Mouse (Mus musculus): ENCODE measurements around the gene Hdac4.
A peak's percentile ranks its signal among the peaks of the same experiment; 100 is the strongest.

The Hdac4 gene

DNA sequence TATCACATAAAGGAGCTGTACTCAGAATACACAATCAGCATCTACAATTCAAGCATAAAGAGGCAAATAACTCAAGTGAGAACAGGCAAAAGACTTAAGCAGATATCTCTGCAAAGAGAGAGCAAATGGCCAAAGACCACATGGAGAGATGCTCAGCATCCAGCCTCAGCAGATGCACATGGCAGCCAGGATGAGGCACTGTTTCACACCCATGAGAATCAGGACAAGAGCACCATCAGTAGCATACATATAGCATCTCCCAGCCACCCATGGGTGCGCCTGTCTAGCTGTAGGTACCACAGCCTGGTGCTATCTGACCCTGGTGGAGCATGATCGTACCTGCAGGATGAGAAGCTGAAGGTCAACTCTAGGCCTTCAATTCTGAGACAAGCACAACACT, 110.8 kb downstream of the Hdac4 start:
- DNase-seq (ENCODE audit: low read depth, low spot score): no peak
- Histone ChIP-seq H3K27me3 (ENCODE audit: control insufficient read depth, insufficient read depth, low read length, poor library complexity, severe bottlenecking) (no peaks in the 10 kb centered on the region), H3K36me3 (ENCODE audit: control insufficient read depth, insufficient read depth, low read length, poor library complexity, severe bottlenecking) (no peaks in the 10 kb centered on the region)

DNA sequence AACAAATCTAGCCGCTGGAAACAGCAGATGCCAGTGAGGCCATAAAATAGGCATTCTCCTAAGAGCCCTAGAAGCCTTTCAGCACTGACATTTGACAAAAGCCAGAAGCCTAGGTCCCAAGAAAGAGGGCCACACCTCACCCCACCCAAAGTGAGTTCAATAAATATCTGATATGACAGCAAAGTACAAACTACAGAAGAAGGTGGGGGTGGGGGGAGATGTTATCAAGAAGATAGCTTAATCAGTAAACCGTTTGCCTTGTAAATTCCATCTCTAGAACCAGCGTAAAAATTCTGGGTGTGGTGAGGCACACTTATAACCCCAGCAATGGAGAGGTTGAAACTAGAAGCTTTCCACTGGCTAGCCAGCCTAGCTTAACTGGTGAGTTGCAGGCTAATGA, 111.5 kb downstream of the Hdac4 start:
- DNase-seq (ENCODE audit: low read depth, low spot score): no peak
- Histone ChIP-seq H3K27me3 (ENCODE audit: control insufficient read depth, insufficient read depth, low read length, poor library complexity, severe bottlenecking) (no peaks in the 10 kb centered on the region), H3K36me3 (ENCODE audit: control insufficient read depth, insufficient read depth, low read length, poor library complexity, severe bottlenecking) (no peaks in the 10 kb centered on the region)

DNA sequence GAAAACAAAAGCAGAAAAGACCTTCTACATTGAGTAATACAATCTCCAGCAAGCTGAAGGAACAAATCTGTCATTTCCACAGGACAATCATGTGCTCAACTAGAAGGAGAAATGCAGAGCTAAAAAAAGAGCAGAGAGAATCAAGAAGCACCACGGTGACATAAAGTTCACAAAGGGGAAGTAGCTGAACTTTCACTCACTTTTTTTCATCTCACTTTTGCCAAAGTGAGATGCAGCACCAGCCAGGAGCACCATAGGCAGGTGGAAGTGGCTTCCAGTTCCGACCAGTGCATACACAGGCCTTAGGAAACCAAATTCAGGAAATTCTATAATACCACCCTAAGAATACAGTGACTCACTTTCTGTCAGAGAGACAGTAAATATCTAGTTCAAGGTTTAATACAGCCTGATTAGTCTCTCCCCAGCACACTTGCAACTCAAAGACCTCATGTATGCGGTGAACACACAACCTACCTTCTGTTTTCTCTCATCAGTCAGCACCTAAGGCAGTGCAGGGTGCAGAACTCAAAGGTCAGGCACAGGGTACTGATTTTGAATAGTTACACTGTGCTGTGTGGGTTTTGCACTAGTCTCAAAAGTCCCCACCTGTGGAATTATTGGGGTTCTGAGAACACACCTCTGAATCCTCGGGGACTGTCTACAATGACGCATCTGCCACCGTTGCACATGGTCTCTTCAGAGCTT, 112.5 kb downstream of the Hdac4 start:
- peak; percentile 58 for DNase-seq (ENCODE audit: low read depth, low spot score)
- no peaks in the 10 kb centered on the region for H3K27me3 ChIP-seq (ENCODE audit: control insufficient read depth, insufficient read depth, low read length, poor library complexity, severe bottlenecking)
- no peaks in the 10 kb centered on the region for H3K36me3 ChIP-seq (ENCODE audit: control insufficient read depth, insufficient read depth, low read length, poor library complexity, severe bottlenecking)

DNA sequence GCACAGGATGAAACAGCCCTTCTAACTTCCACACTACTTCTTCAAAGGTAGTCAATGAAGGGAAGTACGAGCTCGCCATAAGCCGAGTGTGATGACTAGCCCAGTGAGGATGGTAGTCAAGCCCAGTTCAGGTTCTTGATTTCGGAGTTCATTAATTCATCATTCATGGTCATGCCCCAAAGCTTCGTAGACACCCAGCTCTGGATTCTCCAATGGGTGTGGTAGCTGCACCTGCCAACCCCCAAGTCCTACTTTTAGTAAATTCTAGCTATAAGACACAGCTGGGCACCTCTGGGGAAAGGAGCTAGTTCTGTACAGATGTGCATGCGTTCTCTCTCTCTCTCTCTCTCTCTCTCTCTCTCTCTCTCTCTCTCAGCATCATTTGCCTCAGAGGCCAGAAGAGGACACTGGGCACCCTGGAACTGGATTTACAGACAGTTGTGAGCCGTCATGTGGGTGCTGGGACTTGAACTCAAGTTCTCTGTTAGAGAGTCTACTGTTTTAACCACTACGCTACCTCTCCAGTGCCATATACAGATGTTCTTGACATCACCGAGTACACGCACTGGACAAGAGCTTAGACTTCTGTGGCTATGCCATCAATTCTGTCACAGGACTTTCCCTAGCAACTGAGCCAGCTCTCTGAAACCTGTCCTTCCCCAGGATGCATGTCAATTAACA, 113.2 kb downstream of the Hdac4 start:
- no peak for DNase-seq (ENCODE audit: low read depth, low spot score)

DNA sequence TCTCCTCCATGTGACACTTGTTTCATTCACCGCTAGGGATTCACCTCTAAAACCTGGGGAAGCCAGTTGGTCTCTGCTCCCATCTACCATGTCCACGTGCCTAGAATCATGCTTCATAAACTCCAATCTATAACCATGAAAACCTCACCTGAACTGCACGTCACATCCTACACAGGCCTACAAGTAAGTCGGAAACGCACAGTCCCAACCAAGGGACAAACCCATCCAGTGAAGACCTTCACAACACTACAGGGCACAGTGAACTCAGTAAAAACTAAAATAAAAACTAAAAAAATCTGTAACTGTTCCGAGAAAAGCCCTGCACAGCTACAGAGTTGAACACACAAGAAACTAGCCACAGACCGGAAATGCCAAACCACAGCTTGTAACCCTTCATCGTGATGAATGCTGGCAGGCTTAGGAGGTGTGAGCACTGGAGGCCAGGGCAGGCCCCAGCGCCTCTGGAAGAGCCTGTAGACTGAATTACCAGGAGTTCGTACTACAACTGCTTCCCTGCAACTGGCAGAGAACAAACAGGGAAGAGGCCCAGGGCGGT, 115.4 kb downstream of the Hdac4 start:
- Histone ChIP-seq H3K27me3 (ENCODE audit: control insufficient read depth, insufficient read depth, low read length, poor library complexity, severe bottlenecking) (no peaks in the 10 kb centered on the region), H3K36me3 (ENCODE audit: control insufficient read depth, insufficient read depth, low read length, poor library complexity, severe bottlenecking) (no peaks in the 10 kb centered on the region)
- DNase-seq (ENCODE audit: low read depth, low spot score): peak; percentile 70

More for the DNA sequence above, 113.2 kb downstream of the Hdac4 start:
- Histone ChIP-seq H3K27me3 (ENCODE audit: control insufficient read depth, insufficient read depth, low read length, poor library complexity, severe bottlenecking) (no peaks in the 10 kb centered on the region), H3K36me3 (ENCODE audit: control insufficient read depth, insufficient read depth, low read length, poor library complexity, severe bottlenecking) (no peaks in the 10 kb centered on the region)

DNA sequence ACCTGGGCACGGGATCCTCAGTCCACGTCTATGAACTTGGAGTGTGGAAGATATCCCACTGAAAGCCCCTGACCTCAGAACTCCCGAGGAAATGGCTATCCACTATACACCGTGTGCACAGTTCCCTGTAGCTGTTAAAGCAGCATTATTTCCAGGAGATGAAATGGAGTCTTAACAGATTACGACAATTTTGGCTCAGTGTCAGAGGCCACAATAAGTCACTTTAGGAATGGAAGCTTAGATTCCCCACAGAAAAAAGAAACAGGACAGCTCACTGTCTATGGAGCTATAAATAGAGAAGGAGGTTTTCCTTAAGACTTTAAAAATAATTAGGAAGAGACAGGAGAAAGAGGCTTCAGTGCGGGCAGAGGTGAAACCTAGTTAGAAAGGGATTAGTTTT, 120.2 kb downstream of the Hdac4 start:
- H3K36me3 ChIP-seq (ENCODE audit: control insufficient read depth, insufficient read depth, low read length, poor library complexity, severe bottlenecking): no peaks in the 10 kb centered on the region
- no peaks in the 10 kb centered on the region for H3K27me3 ChIP-seq (ENCODE audit: control insufficient read depth, insufficient read depth, low read length, poor library complexity, severe bottlenecking)
- DNase-seq (ENCODE audit: low read depth, low spot score): no peak

DNA sequence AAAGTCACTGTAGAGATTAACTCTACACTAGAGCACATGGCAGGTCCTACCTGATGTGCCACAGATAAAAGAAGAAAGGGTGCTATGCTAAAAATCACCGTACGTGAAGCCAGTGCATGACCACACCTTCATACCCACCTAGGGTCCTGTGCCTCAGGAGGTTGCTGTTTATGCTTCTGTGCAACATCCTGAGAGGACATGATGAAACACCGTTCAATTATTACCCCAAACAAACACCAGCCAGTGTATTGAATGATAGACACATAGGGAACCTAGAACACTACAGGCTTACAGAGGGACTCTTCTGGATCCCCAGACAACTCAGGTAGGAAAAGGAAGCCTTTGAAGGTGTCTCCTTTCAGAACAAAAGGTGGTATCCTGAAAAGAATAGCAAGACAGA, 120.8 kb downstream of the Hdac4 start:
- no peaks in the 10 kb centered on the region for H3K27me3 ChIP-seq (ENCODE audit: control insufficient read depth, insufficient read depth, low read length, poor library complexity, severe bottlenecking)
- H3K36me3 ChIP-seq (ENCODE audit: control insufficient read depth, insufficient read depth, low read length, poor library complexity, severe bottlenecking): no peaks in the 10 kb centered on the region
- no peak for DNase-seq (ENCODE audit: low read depth, low spot score)

DNA sequence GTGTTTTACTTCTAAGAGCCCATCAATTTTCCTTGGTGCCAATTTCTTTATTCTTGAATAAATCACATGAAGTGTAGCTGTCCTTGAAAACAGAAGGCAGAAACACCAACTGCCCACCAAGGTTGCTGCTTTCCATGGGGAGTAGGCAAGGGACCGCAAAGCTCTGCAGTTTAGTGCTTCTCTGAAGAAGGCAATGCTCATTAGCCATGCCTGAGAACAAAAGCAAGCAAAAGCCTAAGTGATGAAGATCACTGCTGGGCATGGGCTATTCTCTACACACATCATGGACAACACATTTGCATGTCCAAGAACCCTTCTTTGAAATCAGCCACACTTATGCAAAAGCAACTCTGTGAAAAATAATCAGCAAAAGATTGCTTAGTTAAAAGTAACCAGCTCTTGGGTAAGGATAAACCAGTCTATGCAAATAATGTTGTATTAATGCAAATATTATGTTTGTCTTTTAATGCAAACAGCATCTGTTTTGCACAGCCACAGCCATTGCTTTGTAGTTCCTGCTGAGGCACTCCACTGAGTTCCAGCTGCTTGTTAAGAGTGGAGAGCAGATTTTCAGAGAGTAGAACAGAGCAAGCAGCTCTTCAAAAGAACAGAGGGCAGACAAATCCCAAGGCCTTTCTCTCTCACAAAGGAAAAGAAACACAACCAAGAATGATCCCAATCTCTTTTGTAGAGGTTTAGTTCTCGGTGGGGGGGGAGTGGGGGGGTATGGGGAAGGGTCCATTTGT, 125.4 kb downstream of the Hdac4 start:
- Histone ChIP-seq H3K27me3 (ENCODE audit: control insufficient read depth, insufficient read depth, low read length, poor library complexity, severe bottlenecking) (no peaks in the 10 kb centered on the region), H3K36me3 (ENCODE audit: control insufficient read depth, insufficient read depth, low read length, poor library complexity, severe bottlenecking) (no peaks in the 10 kb centered on the region)
- no peak for DNase-seq (ENCODE audit: low read depth, low spot score)

DNA sequence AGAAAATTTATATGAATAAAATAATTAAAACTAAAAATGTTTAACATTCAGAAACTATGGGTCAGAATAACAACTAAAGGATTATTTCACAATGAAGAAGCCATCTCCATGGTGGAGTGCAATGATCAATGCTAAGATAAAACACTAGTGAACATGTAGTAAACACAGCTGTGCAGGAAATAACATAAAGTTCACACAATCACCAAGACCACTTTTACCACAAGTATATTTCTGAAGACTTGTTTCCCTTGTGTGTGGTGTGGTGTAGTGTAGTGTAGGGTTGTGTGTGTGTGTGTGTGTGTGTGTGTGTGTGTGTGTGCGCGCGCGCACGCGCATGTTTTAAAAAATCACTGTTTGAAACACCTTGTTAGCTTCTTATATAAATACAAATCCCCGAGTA, 126.0 kb downstream of the Hdac4 start:
- no peak for DNase-seq (ENCODE audit: low read depth, low spot score)
- Histone ChIP-seq H3K27me3 (ENCODE audit: control insufficient read depth, insufficient read depth, low read length, poor library complexity, severe bottlenecking) (no peaks in the 10 kb centered on the region), H3K36me3 (ENCODE audit: control insufficient read depth, insufficient read depth, low read length, poor library complexity, severe bottlenecking) (no peaks in the 10 kb centered on the region)

DNA sequence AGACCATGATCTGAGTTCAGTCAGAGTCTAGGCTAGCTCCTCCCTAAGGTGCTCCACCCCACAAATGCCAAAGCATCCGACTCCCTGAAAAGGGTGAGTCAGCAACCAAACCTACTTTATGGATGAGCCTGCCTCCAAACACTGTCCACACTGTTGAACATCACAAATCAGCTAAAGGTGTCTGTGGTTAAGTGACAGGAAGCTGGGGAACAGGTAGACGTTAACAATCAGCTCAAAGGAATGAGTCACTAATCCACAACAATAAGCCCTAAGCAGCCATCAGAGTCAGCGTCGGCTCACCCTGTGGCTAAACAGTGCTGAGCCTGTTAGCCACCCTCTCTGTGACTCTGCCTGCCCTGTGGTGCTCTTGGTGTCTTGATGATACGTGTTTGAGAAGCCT, 131.2 kb downstream of the Hdac4 start:
- Histone ChIP-seq H3K36me3 (ENCODE audit: control insufficient read depth, insufficient read depth, low read length, poor library complexity, severe bottlenecking) (no peaks in the 10 kb centered on the region), H3K27me3 (ENCODE audit: control insufficient read depth, insufficient read depth, low read length, poor library complexity, severe bottlenecking) (no peaks in the 10 kb centered on the region)
- no peak for DNase-seq (ENCODE audit: low read depth, low spot score)

DNA sequence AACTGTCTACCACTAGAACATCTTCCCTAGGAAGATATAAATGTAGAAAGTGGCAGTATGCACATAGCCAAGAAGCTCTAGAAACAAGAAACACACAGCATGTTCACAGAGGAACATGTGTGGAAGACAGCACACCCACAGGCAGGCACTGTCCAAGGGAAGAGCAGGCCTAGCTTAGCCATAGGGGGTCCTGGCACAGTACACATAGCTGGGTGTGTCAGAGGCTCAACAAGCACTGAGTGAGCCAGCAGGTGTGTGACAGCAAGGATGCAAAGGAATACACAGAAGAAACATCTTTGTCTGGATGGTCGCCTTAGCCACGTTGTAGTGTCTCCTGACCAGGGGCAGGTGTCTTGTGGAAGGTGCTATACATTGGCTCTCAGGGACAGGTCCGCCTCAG, 132.2 kb downstream of the Hdac4 start:
- no peaks in the 10 kb centered on the region for H3K36me3 ChIP-seq (ENCODE audit: control insufficient read depth, insufficient read depth, low read length, poor library complexity, severe bottlenecking)
- DNase-seq (ENCODE audit: low read depth, low spot score): no peak
- H3K27me3 ChIP-seq (ENCODE audit: control insufficient read depth, insufficient read depth, low read length, poor library complexity, severe bottlenecking): no peaks in the 10 kb centered on the region

DNA sequence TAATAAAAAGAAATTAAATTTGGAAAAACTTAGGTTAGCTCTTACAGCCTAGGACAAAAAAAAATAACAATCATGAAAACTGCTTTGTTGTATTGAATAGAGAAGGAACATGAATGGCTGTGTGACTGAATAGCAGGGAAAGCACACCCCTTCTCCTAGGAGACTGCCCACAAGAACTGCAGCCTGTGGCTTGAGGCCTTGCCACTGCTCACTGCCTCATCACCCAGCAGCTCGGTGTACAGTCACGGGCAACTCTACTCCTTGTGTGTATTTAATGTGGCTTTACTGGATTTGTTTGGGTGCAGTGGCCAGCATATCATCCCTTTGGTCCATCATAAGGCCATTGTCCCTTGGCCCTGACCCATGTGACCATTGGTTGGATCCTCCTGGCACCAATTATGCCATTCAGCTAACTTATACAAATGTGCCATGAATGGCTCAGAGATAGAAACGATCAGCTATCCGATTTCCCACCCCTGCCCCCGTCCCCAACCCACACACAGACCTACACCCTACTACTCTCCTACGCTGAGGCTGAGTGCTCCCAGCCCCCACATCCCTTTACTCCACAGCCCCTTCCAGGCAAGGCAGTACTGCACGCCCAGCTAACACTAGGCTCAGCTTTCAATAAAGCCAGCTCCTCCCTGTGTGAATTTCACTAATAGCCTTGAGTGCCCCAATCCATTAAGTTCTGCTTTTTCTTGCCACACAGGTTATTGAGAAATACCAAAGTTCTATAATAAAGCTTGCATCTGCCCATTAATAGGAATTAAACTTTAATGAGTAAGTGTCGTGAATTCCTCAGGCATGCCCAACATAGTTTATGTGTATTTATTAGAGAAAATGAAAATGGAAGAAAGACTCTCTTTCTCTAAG, 134.1 kb downstream of the Hdac4 start:
- no peaks in the 10 kb centered on the region for H3K36me3 ChIP-seq (ENCODE audit: control insufficient read depth, insufficient read depth, low read length, poor library complexity, severe bottlenecking)
- no peak for DNase-seq (ENCODE audit: low read depth, low spot score)
- H3K27me3 ChIP-seq (ENCODE audit: control insufficient read depth, insufficient read depth, low read length, poor library complexity, severe bottlenecking): no peaks in the 10 kb centered on the region

DNA sequence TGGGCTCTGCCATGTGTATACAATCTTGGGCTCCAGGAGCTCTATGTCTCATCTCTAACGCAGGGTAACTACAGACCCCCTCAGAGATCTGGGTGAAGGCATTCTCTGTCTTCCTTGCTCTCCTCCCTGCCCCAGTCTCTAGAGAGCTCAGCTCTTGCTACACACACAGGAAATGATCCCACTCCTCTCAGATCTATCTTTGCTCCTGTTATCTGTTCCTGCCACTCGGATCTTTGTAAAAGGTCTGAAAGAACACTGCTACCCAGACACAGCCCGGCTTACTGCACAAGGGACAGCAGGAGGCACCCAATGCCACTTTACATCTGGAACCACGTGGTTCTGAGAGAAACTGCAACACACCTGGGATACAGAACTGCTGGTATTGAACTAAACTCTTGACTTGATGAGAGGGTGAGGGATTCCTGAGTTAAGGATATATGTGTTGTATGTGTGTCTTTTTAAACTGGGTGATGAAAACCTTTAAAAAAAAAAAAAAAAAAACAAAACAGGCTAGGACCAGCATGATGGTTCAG, 134.9 kb downstream of the Hdac4 start:
- DNase-seq (ENCODE audit: low read depth, low spot score): no peak
- Histone ChIP-seq H3K27me3 (ENCODE audit: control insufficient read depth, insufficient read depth, low read length, poor library complexity, severe bottlenecking) (no peaks in the 10 kb centered on the region), H3K36me3 (ENCODE audit: control insufficient read depth, insufficient read depth, low read length, poor library complexity, severe bottlenecking) (no peaks in the 10 kb centered on the region)

DNA sequence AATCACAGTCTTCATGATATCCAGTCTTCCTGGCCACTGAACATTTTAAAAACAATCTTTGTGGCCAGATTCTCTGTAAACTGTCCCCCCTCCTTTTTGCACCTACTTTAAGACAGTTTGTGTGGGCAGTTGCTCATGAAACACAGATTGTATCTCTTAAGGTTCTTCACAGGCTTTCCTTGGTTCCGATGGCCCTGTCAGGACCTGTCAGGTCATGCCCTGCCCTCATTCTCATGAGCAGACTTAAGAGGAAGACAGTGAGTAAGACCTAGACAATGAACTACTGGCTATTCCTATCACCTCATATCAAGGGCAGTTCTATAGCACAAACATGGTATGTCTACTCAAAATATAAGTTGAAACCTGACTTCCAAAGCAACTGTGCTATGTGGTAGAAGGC, 135.9 kb downstream of the Hdac4 start:
- Histone ChIP-seq H3K36me3 (ENCODE audit: control insufficient read depth, insufficient read depth, low read length, poor library complexity, severe bottlenecking) (no peaks in the 10 kb centered on the region), H3K27me3 (ENCODE audit: control insufficient read depth, insufficient read depth, low read length, poor library complexity, severe bottlenecking) (no peaks in the 10 kb centered on the region)
- DNase-seq (ENCODE audit: low read depth, low spot score): no peak
